Mouse (Mus musculus): ENCODE results near the gene Myocos. TPM values are rescaled to one million over a fixed set of nuclear protein-coding genes. Genes with fewer than 3 reads are reported as not detected.

The Myocos gene
- polyA plus RNA-seq, 1 experiment from 2014 or later: not detected

DNA sequence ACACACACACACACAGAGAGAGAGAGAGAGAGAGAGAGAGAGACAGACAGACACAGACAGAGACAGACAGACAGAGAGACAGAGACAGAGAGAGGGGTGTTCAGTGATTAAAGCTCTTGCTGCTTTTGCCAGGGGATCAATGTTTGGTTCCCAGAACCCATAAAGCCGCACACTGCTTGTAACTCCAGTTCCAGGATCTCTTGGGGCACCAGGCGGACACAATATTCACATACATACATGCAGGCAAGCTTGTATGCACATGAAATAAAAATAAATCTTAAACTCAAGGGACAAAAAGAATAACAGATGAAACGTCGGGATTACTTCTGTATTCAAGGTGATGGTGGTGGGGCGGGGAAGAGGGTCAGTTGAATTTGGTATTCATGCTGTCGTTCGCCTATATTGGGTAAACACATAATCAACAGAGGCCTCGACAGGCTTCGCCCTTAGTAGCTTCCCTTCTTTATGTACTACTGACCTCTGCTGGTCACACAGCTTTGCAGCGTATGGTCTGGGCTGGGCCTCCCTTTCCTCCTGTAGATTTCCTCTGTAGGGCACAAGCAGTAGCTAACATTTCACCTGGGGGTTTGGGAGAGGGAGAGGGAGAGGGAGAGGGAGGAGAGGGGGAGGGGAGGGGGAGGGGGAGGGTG is 6.9 kb upstream of the Myocos start:
- H3K9ac ChIP-seq (ENCODE audit: low read length): no peak overlapping the region
- DNase-seq (ENCODE audit: low spot score): peak; percentile 78
- H3K4me2 ChIP-seq (replicated peaks; ENCODE audit: low read depth): no peak overlapping the region

DNA sequence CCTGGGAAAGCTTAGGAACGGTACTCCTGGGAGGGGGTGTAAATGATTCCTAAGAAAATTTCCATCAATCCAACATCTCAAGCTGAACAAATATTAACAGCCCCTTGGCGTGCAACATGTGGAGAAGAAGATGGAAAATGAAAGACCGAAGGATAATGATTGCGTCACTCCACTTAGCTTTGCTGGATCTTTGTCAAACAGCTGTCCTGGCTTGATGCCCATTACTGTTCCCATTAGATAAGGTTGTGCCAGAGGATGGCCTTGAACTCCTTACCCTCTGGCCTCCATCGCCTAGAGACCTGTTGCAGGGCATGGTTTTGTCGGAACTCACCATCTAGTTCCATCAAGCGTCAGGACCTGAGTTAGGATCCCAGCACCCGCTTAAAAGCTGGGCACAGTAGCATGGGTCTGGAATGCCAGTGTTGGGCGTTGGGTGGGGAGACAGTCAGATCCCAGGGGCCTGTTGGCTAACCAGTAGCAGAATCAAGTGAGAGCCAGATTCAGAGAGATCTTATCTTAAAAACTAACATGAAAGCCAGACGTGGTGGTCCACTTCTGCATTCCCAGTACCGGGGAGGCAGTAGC is 2.3 kb upstream of the Myocos start:
- Histone ChIP-seq H3K36me3 (ENCODE audit: control insufficient read depth, insufficient read depth, low read length) (no peaks in the 10 kb centered on the region), H3K27me3 (ENCODE audit: control insufficient read depth, insufficient read depth, low read length) (no peaks in the 10 kb centered on the region), H3K9me3 (ENCODE audit: control insufficient read depth, low read length) (no peaks in the 10 kb centered on the region), H3K4me3 (ENCODE audit: low read depth, low read length) (no peak overlapping the region), H3K4me2 (replicated peaks; ENCODE audit: low read depth) (no peak overlapping the region), H3K27ac (replicated peaks) (no peak overlapping the region), H3K4me1 (replicated peaks; ENCODE audit: control insufficient read depth, insufficient read depth) (no peaks in the 10 kb centered on the region), H3K9ac (ENCODE audit: low read length) (no peak overlapping the region)
- TF ChIP-seq EP300 (optimal IDR thresholded peaks at IDR 0.05) (no peak), CTCF (IDR thresholded peaks at IDR 0.05; ENCODE audit: low read depth) (no peak)
- WGBS: 72% methylated on average over 11 of the region's 11 CpGs
- ATAC-seq (ENCODE audit: low FRiP score, low TSS enrichment): no peak
- DNase-seq (ENCODE audit: low spot score): no peak

More for the DNA sequence above, 6.9 kb upstream of the Myocos start:
- TF ChIP-seq CTCF (IDR thresholded peaks at IDR 0.05; ENCODE audit: low read depth) (peak; percentile 94), EP300 (optimal IDR thresholded peaks at IDR 0.05) (no peak)
- Histone ChIP-seq H3K4me3 (ENCODE audit: low read depth, low read length) (no peak overlapping the region), H3K27ac (replicated peaks) (no peak overlapping the region), H3K27me3 (ENCODE audit: control insufficient read depth, insufficient read depth, low read length) (no peaks in the 10 kb centered on the region), H3K4me1 (replicated peaks; ENCODE audit: control insufficient read depth, insufficient read depth) (no peaks in the 10 kb centered on the region), H3K9me3 (ENCODE audit: control insufficient read depth, low read length) (no peaks in the 10 kb centered on the region), H3K36me3 (ENCODE audit: control insufficient read depth, insufficient read depth, low read length) (no peaks in the 10 kb centered on the region)
- WGBS: 12% methylated on average over 10 of the region's 10 CpGs
- ATAC-seq (ENCODE audit: low FRiP score, low TSS enrichment): peak; percentile 97

DNA sequence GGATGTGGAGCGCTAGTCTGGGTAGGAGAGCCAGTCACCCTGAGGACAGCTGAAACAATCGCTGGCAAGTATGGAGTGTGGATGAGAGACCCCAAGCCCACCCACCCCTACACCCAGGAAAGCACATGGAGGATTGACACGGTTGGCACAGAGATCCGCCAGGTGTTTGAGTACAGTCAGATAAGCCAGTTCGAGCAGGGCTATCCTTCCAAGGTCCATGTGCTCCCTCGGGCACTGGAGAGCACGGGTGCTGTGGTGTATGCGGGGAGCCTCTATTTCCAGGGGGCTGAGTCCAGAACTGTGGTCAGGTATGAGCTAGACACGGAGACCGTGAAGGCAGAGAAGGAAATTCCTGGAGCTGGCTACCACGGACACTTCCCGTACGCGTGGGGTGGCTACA is 9.6 kb downstream of the Myocos start:
- H3K4me2 ChIP-seq (replicated peaks; ENCODE audit: low read depth): no peak overlapping the region
- H3K4me3 ChIP-seq (ENCODE audit: low read depth, low read length): no peak overlapping the region
- no peak for TF ChIP-seq EP300 (optimal IDR thresholded peaks at IDR 0.05)
- no peak for TF ChIP-seq CTCF (IDR thresholded peaks at IDR 0.05; ENCODE audit: low read depth)
- ATAC-seq (ENCODE audit: low FRiP score, low TSS enrichment): no peak
- H3K36me3 ChIP-seq (ENCODE audit: control insufficient read depth, insufficient read depth, low read length): no peaks in the 10 kb centered on the region
- no peaks in the 10 kb centered on the region for H3K9me3 ChIP-seq (ENCODE audit: control insufficient read depth, low read length)
- H3K9ac ChIP-seq (ENCODE audit: low read length): no peak overlapping the region
- 88% methylated on average over 14 of the region's 14 CpGs for WGBS
- H3K27ac ChIP-seq (replicated peaks): no peak overlapping the region
- peaks cover 2% of the 10 kb centered on the region; the same call in 1 of the 2 replicates for H3K4me1 ChIP-seq (replicated peaks; ENCODE audit: control insufficient read depth, insufficient read depth)
- no peaks in the 10 kb centered on the region for H3K27me3 ChIP-seq (ENCODE audit: control insufficient read depth, insufficient read depth, low read length)
- DNase-seq (ENCODE audit: low spot score): no peak

GRCm38 (mm10) chr1:162646083-162646686 is 11.8 kb downstream of the Myocos start:
- ATAC-seq (ENCODE audit: low FRiP score, low TSS enrichment) (no peak), DNase-seq (ENCODE audit: low spot score) (no peak)
- TF ChIP-seq CTCF (IDR thresholded peaks at IDR 0.05; ENCODE audit: low read depth) (peak; percentile 43), EP300 (optimal IDR thresholded peaks at IDR 0.05) (no peak)
- no peak overlapping the region for H3K27ac ChIP-seq (replicated peaks)
- no peaks in the 10 kb centered on the region for H3K36me3 ChIP-seq (ENCODE audit: control insufficient read depth, insufficient read depth, low read length)
- no peaks in the 10 kb centered on the region for H3K9me3 ChIP-seq (ENCODE audit: control insufficient read depth, low read length)
- H3K4me3 ChIP-seq (ENCODE audit: low read depth, low read length): no peak overlapping the region
- 79% methylated on average over 10 of the region's 10 CpGs for WGBS
- H3K9ac ChIP-seq (ENCODE audit: low read length): no peak overlapping the region
- no peaks in the 10 kb centered on the region for H3K27me3 ChIP-seq (ENCODE audit: control insufficient read depth, insufficient read depth, low read length)
- peaks cover 2% of the 10 kb centered on the region; the same call in 1 of the 2 replicates for H3K4me1 ChIP-seq (replicated peaks; ENCODE audit: control insufficient read depth, insufficient read depth)
- no peak overlapping the region for H3K4me2 ChIP-seq (replicated peaks; ENCODE audit: low read depth)

- WGBS: 21% methylated on average over 4 of the region's 4 CpGs
- H3K36me3 ChIP-seq (ENCODE audit: control insufficient read depth, insufficient read depth, low read length): no peaks in the 10 kb centered on the region
- DNase-seq (ENCODE audit: low spot score): no peak
These were observed 14.3 kb downstream of the Myocos start for GRCm38 (mm10) chr1:162643752-162644151.

DNA sequence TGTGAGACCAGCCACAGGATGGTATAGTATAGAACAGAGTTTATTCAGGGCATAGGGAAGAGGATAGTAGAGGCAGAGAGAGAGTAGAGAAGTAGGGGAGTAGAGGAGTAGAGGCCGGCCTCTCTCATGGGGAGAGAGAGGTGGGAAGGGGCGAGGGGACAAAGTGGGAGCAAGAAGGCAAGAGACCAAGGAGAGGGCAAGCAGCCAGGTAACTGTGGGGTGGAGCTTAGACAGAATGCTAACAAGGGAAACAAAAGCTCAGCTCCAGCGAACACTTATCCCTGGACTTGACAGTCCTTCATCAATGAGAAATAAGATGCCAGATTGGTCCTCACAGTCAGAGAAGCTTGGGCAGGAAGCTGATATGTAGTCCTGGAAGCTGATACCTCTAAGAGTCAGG is 15.4 kb downstream of the Myocos start:
- no peak for DNase-seq (ENCODE audit: low spot score)
- peaks cover 2% of the 10 kb centered on the region; the same call in 1 of the 2 replicates for H3K4me1 ChIP-seq (replicated peaks; ENCODE audit: control insufficient read depth, insufficient read depth)
- no peak overlapping the region for H3K4me3 ChIP-seq (ENCODE audit: low read depth, low read length)
- no peaks in the 10 kb centered on the region for H3K27me3 ChIP-seq (ENCODE audit: control insufficient read depth, insufficient read depth, low read length)
- no peak overlapping the region for H3K4me2 ChIP-seq (replicated peaks; ENCODE audit: low read depth)
- no peak overlapping the region for H3K27ac ChIP-seq (replicated peaks)
- H3K9me3 ChIP-seq (ENCODE audit: control insufficient read depth, low read length): no peaks in the 10 kb centered on the region
- no peak for ATAC-seq (ENCODE audit: low FRiP score, low TSS enrichment)
- TF ChIP-seq CTCF (IDR thresholded peaks at IDR 0.05; ENCODE audit: low read depth) (no peak), EP300 (optimal IDR thresholded peaks at IDR 0.05) (no peak)
- no peak overlapping the region for H3K9ac ChIP-seq (ENCODE audit: low read length)
- no peaks in the 10 kb centered on the region for H3K36me3 ChIP-seq (ENCODE audit: control insufficient read depth, insufficient read depth, low read length)
- 80% methylated on average over 3 of the region's 3 CpGs for WGBS

More at GRCm38 (mm10) chr1:162643752-162644151, 14.3 kb downstream of the Myocos start:
- Histone ChIP-seq H3K4me2 (replicated peaks; ENCODE audit: low read depth) (no peak overlapping the region), H3K4me3 (ENCODE audit: low read depth, low read length) (no peak overlapping the region), H3K27ac (replicated peaks) (no peak overlapping the region), H3K9me3 (ENCODE audit: control insufficient read depth, low read length) (no peaks in the 10 kb centered on the region), H3K9ac (ENCODE audit: low read length) (no peak overlapping the region), H3K27me3 (ENCODE audit: control insufficient read depth, insufficient read depth, low read length) (no peaks in the 10 kb centered on the region), H3K4me1 (replicated peaks; ENCODE audit: control insufficient read depth, insufficient read depth) (peaks cover 2% of the 10 kb centered on the region; the same call in 1 of the 2 replicates)
- no peak for ATAC-seq (ENCODE audit: low FRiP score, low TSS enrichment)
- no peak for TF ChIP-seq EP300 (optimal IDR thresholded peaks at IDR 0.05)
- no peak for TF ChIP-seq CTCF (IDR thresholded peaks at IDR 0.05; ENCODE audit: low read depth)

Measured in stomach, postnatal 0 days (tissue).